Mouse (Mus musculus) heart, embryonic 16.5 days (tissue): Measurements from ENCODE around the gene Snx9. TPM values are rescaled to one million over a fixed set of nuclear protein-coding genes. Genes with fewer than 3 reads are reported as not detected.

ENCODE experiments used
- ATAC-seq: fragments of 200-750 bp; cut with Nextera tagmentation; replicated peaks from 2 replicates; pipeline ENCODE4 v1.8.0; 2017; ENCODE audit warnings: moderate number of reproducible peaks; ENCODE audit not compliant: insufficient read depth, low FRiP score; ENCODE audit errors: extremely low read depth
- H3K27ac ChIP-seq: fragments of 300-500 bp; sonication (generic); 2 replicates; pipeline ENCODE4 v1.5.1; 2014; ENCODE audit warnings: mild to moderate bottlenecking, low read length, control low read depth, moderate library complexity
- H3K27me3 ChIP-seq: fragments of 300-500 bp; sonication (generic); 2 replicates; pipeline ENCODE4 v1.6.1; 2014; ENCODE audit warnings: low read length, mixed read lengths; ENCODE audit not compliant: control insufficient read depth, insufficient read depth
- H3K36me3 ChIP-seq: fragments of 300-500 bp; sonication (generic); 2 replicates; pipeline ENCODE4 v1.6.1; 2014; ENCODE audit not compliant: control insufficient read depth, insufficient read depth
- H3K4me1 ChIP-seq: fragments of 300-500 bp; sonication (generic); 2 replicates; pipeline ENCODE4 v1.6.1; 2014; ENCODE audit warnings: low read length, mixed read lengths; ENCODE audit not compliant: control insufficient read depth, insufficient read depth
- H3K4me2 ChIP-seq: fragments of 300-500 bp; sonication (generic); 2 replicates; pipeline ENCODE4 v1.6.1; 2014; ENCODE audit warnings: low read depth, mild to moderate bottlenecking, control low read depth, low read length
- H3K4me3 ChIP-seq: fragments of 300-500 bp; sonication (generic); 2 replicates; pipeline ENCODE4 v1.5.1; 2014; ENCODE audit warnings: mild to moderate bottlenecking, control low read depth, low read length
- H3K9ac ChIP-seq: fragments of 300-500 bp; sonication (generic); 2 replicates; pipeline ENCODE4 v1.6.1; 2014; ENCODE audit warnings: low read length, control low read depth
- H3K9me3 ChIP-seq: fragments of 300-500 bp; sonication (generic); replicated peaks from 2 replicates; pipeline ENCODE4 v1.6.1; 2016; ENCODE audit warnings: low read length; ENCODE audit not compliant: control insufficient read depth
- WGBS: fragments of 180-500 bp; shearing (Covaris S2); extraction: QIAGEN DNeasy Blood & Tissue Kit; methylation state at CpG from one replicate; pipeline ENCODE4 v1.1.7; 2014; 5-methylcytosine and 5-hydroxymethylcytosine counted together
- polyA plus RNA-seq: library from polyadenylated mRNA; unstranded; fragments of >200 nt; fragmentation: Nextera tagmentation; extraction: Ambion mirVana; gene quantifications from 2 replicates; pipeline ENCODE4 v1.2.1, GENCODE M21; 2015

Gene Snx9
- polyA plus RNA-seq, 1 experiment from 2014 or later: 19.4 TPM

DNA sequence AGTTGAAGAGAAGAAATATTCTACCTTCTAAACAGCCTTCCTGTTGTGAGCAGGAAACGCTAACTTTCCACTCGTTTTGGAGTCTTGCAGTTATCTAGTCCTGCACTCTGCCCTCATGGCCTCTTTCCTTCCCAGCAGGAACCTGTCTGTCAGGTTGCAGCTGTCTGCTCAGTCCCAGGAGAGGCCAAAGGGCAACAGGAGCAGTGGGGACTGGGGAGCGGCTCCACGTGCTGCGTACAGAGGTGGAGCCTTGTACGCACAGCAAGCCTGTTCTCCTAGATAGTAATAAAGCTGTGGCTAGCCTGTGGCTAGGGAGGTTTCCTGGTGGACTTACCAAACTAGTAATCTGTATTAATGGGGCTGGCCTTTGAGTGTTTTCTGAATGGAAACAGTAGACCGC lies 52.0 kb downstream of the Snx9 start:
- no peak overlapping the region for H3K4me3 ChIP-seq
- no peak overlapping the region for H3K9ac ChIP-seq
- 0 out of 2 replicates have a peak, but pooled peaks have one; percentile 33 for ATAC-seq
- H3K9me3 ChIP-seq: no peaks in the 10 kb centered on the region
- peak overlapping the region; percentile 24; the same call in 1 of the 2 replicates for H3K27ac ChIP-seq
- H3K27me3 ChIP-seq: no peaks in the 10 kb centered on the region
- 34% methylated on average over 7 of the region's 7 CpGs for WGBS
- H3K36me3 ChIP-seq: peaks cover 7% of the 10 kb centered on the region
- H3K4me2 ChIP-seq: no peak overlapping the region
- peaks cover 3% of the 10 kb centered on the region; the same call in 1 of the 2 replicates for H3K4me1 ChIP-seq

- no peak for ATAC-seq
- Histone ChIP-seq H3K36me3 (peaks cover 7% of the 10 kb centered on the region), H3K9ac (no peak overlapping the region), H3K27me3 (no peaks in the 10 kb centered on the region), H3K4me2 (no peak overlapping the region), H3K9me3 (no peaks in the 10 kb centered on the region), H3K27ac (peak overlapping the region; percentile 24), H3K4me3 (no peak overlapping the region), H3K4me1 (peaks cover 3% of the 10 kb centered on the region; the same call in 1 of the 2 replicates)
- WGBS: 81% methylated on average over 7 of the region's 7 CpGs
Observed at GRCm38 (mm10) chr17:5893574-5894148, 52.5 kb downstream of the Snx9 start.

DNA sequence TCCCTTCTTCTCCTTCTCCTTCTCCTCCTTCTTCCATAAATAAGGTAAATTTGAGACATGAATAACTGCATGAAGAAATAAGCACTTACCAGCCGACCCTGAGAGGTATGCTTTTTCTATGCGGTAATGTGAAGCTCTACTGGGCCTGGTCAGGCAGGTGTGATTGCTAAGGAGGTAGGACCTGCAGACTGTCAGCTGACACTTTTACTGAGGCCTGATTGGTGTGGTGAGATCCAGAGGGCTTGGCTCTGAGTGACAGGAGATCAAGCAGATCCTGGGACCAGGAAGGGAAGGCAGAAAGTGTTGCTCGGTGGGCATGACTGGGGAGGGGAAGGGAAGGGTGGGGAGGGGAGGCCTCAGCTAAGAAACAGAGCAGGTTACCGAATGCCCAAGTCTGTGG lies 54.9 kb downstream of the Snx9 start:
- H3K9me3 ChIP-seq: no peaks in the 10 kb centered on the region
- no peak overlapping the region for H3K4me3 ChIP-seq
- WGBS: 47% methylated on average over 4 of the region's 4 CpGs
- peaks cover 3% of the 10 kb centered on the region; the same call in 1 of the 2 replicates for H3K4me1 ChIP-seq
- H3K9ac ChIP-seq: no peak overlapping the region
- no peak overlapping the region for H3K4me2 ChIP-seq
- H3K27ac ChIP-seq: no peak overlapping the region
- peaks cover 5% of the 10 kb centered on the region; the same call in 1 of the 2 replicates for H3K36me3 ChIP-seq
- no peaks in the 10 kb centered on the region for H3K27me3 ChIP-seq
- ATAC-seq: no peak

DNA sequence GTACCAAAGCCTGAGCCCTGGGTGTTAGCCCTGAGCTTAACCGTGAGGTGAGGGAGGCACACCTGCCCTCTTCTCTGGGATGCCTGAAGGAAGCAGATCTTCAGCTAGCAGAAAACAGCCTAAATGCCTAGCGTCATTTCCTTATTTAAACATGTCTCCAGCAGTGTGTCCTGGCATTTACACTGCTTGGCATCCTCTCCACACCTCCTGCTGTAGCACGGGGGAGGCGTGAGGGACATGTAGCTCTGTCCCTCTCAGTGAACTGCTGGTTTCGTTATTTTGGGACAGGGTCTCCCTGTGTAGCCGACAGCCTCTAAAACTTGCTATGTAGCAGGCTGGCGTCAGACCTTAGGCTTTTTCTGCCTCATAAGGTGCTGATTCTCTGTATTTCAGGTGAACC lies 55.5 kb downstream of the Snx9 start:
- H3K27me3 ChIP-seq: no peaks in the 10 kb centered on the region
- H3K4me2 ChIP-seq: no peak overlapping the region
- ATAC-seq: no peak

GRCm38 (mm10) chr17:5897326-5898200 lies 56.4 kb downstream of the Snx9 start:
- Histone ChIP-seq H3K27me3 (no peaks in the 10 kb centered on the region), H3K36me3 (peaks cover 6% of the 10 kb centered on the region; the same call in 1 of the 2 replicates), H3K27ac (no peak overlapping the region), H3K4me3 (no peak overlapping the region), H3K9ac (no peak overlapping the region), H3K9me3 (no peaks in the 10 kb centered on the region), H3K4me1 (peaks cover under 1% of the 10 kb centered on the region; the same call in 1 of the 2 replicates), H3K4me2 (no peak overlapping the region)
- 91% methylated on average over 17 of the region's 17 CpGs for WGBS
- ATAC-seq: no peak

More for the DNA sequence above, 55.5 kb downstream of the Snx9 start:
- WGBS: 58% methylated on average over 7 of the region's 7 CpGs
- no peak overlapping the region for H3K9ac ChIP-seq
- H3K27ac ChIP-seq: no peak overlapping the region
- H3K4me1 ChIP-seq: peaks cover 3% of the 10 kb centered on the region; the same call in 1 of the 2 replicates
- H3K4me3 ChIP-seq: no peak overlapping the region
- no peaks in the 10 kb centered on the region for H3K9me3 ChIP-seq
- H3K36me3 ChIP-seq: peaks cover 3% of the 10 kb centered on the region; the same call in 1 of the 2 replicates

- H3K27ac ChIP-seq: no peak overlapping the region
- no peaks in the 10 kb centered on the region for H3K4me1 ChIP-seq
- no peaks in the 10 kb centered on the region for H3K27me3 ChIP-seq
- H3K36me3 ChIP-seq: peaks cover 6% of the 10 kb centered on the region; the same call in 1 of the 2 replicates
- no peak overlapping the region for H3K4me3 ChIP-seq
- no peaks in the 10 kb centered on the region for H3K9me3 ChIP-seq
- no peak overlapping the region for H3K4me2 ChIP-seq
- ATAC-seq: no peak
- WGBS: 86% methylated on average over 6 of the region's 6 CpGs
- H3K9ac ChIP-seq: no peak overlapping the region
Observed at GRCm38 (mm10) chr17:5899251-5899650, 58.1 kb downstream of the Snx9 start.

GRCm38 (mm10) chr17:5901381-5901780 lies 60.3 kb downstream of the Snx9 start:
- WGBS: 70% methylated on average over 5 of the region's 5 CpGs
- H3K27ac ChIP-seq: no peak overlapping the region
- no peaks in the 10 kb centered on the region for H3K27me3 ChIP-seq
- H3K9me3 ChIP-seq: no peaks in the 10 kb centered on the region
- peaks cover 17% of the 10 kb centered on the region for H3K36me3 ChIP-seq
- H3K4me1 ChIP-seq: no peaks in the 10 kb centered on the region
- no peak for ATAC-seq
- no peak overlapping the region for H3K9ac ChIP-seq
- H3K4me3 ChIP-seq: no peak overlapping the region
- H3K4me2 ChIP-seq: no peak overlapping the region

DNA sequence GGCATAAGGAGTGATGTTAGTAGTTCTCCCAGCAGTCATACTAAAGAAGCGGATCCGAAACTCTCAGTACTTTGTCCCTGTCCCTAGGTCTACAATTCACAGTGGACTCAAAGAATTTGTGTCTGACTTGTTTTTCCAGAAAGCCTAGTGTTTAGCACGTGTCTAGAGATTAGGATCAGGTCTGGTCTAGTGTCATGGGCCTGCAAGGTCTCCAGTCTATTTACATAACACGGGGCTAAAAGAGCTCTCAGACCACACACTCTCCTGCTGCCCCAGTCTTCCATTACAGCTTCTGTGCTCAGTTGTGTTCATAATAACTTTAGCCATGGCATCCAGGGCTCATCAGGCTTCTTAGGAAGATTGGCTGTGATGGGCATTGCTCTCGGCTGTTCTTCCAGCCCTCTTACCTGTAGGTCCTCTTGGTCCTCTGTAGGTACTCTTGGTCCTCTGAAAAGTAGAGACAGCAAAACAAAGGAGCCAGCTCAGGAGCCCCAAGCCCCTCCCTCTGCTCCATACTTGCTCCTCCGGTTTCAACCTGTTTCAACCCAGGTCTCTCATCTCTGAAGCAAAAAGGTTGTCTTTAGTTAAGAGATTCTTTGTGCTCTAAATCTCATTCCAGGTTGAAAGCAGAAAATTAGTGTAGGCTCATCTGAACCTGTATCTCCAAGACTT lies 62.6 kb downstream of the Snx9 start:
- Histone ChIP-seq H3K4me1 (no peaks in the 10 kb centered on the region), H3K4me2 (no peak overlapping the region), H3K4me3 (no peak overlapping the region), H3K27me3 (no peaks in the 10 kb centered on the region), H3K36me3 (peaks cover 20% of the 10 kb centered on the region), H3K9me3 (no peaks in the 10 kb centered on the region), H3K9ac (no peak overlapping the region), H3K27ac (no peak overlapping the region)
- 62% methylated on average over 6 of the region's 6 CpGs for WGBS
- ATAC-seq: no peak
